Mouse (Mus musculus) liver, adult 2 months (tissue): Measurements from ENCODE around the gene C5ar2.

Source experiments
- CTCF ChIP-seq: fragments of 200-500 bp; IDR thresholded peaks from 2 replicates; pipeline ENCODE4 v1.5.1; 2011; ENCODE audit warnings: low read depth, low read length, control low read depth
- POLR2A ChIP-seq: fragments of 200-500 bp; IDR thresholded peaks from 2 replicates; pipeline ENCODE4 v1.6.1; 2011; ENCODE audit warnings: low read length, control low read depth; ENCODE audit not compliant: insufficient read depth; ENCODE audit errors: extremely low read depth

- TF ChIP-seq CTCF (no peak), POLR2A (no peak)
Measured at GRCm38 (mm10) chr7:16261097-16261496, 17.1 kb upstream of the C5ar2 start.
